Mouse (Mus musculus): ENCODE measurements at regions not wholly inside any gene's neighbourhood (a gene's known extent, or its start where the extent isn't known, plus 50 kb on each side); places are given as distances from the start of the nearest gene placed in this dataset.

DNA sequence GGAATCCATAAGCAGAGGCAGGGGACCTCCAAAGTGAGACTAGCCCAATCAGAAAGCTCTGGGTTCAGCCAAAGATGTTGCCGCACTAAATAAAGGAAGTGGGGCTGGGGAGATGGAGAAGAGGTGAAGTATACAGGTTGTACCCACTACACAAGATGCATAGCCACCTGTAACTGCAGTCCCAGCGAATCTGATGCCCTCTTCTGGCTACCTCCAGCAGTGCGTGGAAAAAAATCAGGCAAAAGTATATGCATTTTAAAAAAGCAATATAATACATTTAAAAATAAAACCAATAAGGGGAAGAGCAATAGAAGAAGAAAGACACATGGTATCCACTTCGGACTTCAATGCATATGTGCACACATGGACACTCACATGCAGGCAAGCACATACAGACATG, 183.8 kb upstream of the Tmem132c start:
- WGBS = 71% methylated on average over 4 of the region's 4 CpGs
- Histone ChIP-seq H3K36me3 (no peaks in the 10 kb centered on the region), H3K27me3 (no peaks in the 10 kb centered on the region), H3K9ac (no peak overlapping the region), H3K4me2 (no peak overlapping the region), H3K9me3 (replicated peaks) (no peaks in the 10 kb centered on the region), H3K4me1 (no peaks in the 10 kb centered on the region), H3K27ac (no peak overlapping the region), H3K4me3 (replicated peaks) (no peak overlapping the region)
- no peak for ATAC-seq (replicated peaks; ENCODE audit: low FRiP score)

GRCm38 (mm10) chr5:127074327-127074726, 167.3 kb upstream of the Tmem132c start:
- no peak for ATAC-seq (replicated peaks; ENCODE audit: low FRiP score)
- Histone ChIP-seq H3K4me1 (no peaks in the 10 kb centered on the region), H3K36me3 (no peaks in the 10 kb centered on the region), H3K4me3 (replicated peaks) (no peak overlapping the region), H3K27me3 (no peaks in the 10 kb centered on the region), H3K27ac (no peak overlapping the region), H3K9ac (no peak overlapping the region), H3K9me3 (replicated peaks) (no peaks in the 10 kb centered on the region), H3K4me2 (no peak overlapping the region)
- 58% methylated on average over 4 of the region's 4 CpGs for WGBS

All from kidney, embryonic 15.5 days (tissue).